Mouse (Mus musculus) hindbrain, embryonic 10.5 days (tissue): ENCODE results near the gene Zbtb20. TPM values are rescaled to one million over a fixed set of nuclear protein-coding genes. Genes with fewer than 3 reads are reported as not detected.

Experiments used
- DNase-seq: peaks from one replicate; pipeline ENCODE4 v3.0.0-alpha.2; 2017; ENCODE audit warnings: low spot score
- H3K27ac ChIP-seq: fragments of 300-500 bp; sonication (generic); 2 replicates; pipeline ENCODE4 v1.5.1; 2016; ENCODE audit warnings: mild to moderate bottlenecking, moderate library complexity
- H3K27me3 ChIP-seq: fragments of 300-500 bp; sonication (generic); 2 replicates; pipeline ENCODE4 v1.6.1; 2016; ENCODE audit warnings: mild to moderate bottlenecking; ENCODE audit not compliant: poor library complexity, insufficient read depth, severe bottlenecking
- H3K36me3 ChIP-seq: fragments of 300-500 bp; sonication (generic); 2 replicates; pipeline ENCODE4 v1.6.1; 2016; ENCODE audit warnings: mild to moderate bottlenecking, moderate library complexity
- H3K4me1 ChIP-seq: fragments of 300-500 bp; sonication (generic); replicated peaks from 2 replicates; pipeline ENCODE4 v1.6.1; 2016; ENCODE audit warnings: mild to moderate bottlenecking
- H3K4me3 ChIP-seq: fragments of 300-500 bp; sonication (generic); 2 replicates; pipeline ENCODE4 v1.5.1; 2016; ENCODE audit warnings: mild to moderate bottlenecking, moderate library complexity
- H3K9me3 ChIP-seq: fragments of 300-500 bp; sonication (generic); 2 replicates; pipeline ENCODE4 v1.6.1; 2016; ENCODE audit warnings: mild to moderate bottlenecking, moderate library complexity
- WGBS: fragments of 180-500 bp; shearing (Covaris S2); methylation state at CpG from one replicate; pipeline ENCODE4 v1.1.7; 2016; 5-methylcytosine and 5-hydroxymethylcytosine counted together
- polyA plus RNA-seq: library from polyadenylated mRNA; unstranded; fragments of >200 nt; fragmentation: Nextera tagmentation; extraction: Ambion mirVana; gene quantifications from 2 replicates; pipeline ENCODE4 v1.2.1, GENCODE M21; 2016

The Zbtb20 gene
- polyA plus RNA-seq, 1 experiment from 2014 or later: 41.3 TPM

DNA sequence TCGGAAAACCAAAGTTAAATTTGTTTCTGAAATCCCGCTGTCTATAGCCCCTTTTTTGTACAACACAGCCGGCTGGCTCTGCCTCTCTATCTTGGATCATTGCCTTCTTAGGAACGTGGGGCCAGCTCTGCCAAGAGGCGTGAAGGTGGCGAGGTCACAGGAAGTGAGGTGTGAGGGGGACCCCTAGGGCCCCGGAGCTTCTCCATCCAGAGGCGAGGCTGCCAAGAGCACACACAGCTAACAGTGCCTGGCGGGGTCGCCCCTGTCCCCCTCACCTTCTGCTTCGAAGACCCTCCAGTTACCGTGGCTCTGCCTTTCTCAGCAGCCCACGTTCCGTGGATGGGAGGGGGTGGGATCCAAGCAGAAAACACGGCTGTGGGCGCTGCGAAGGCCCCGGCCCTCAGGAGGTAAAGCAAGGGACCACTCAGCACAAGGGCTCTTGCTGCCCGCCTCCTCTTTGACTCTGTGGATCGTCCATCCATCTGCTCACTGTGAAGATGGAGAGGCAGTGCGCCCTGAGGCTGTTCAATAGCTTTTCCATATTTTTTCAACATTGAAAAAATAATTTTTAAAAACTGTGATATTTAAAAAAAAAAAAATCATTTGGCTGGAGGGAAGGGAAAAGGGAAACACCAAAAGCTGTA is 762.8 kb downstream of the Zbtb20 start:
- no peak for DNase-seq
- WGBS: 81% methylated on average over 21 of the region's 21 CpGs
- Histone ChIP-seq H3K4me1 (0 out of 2 replicates have a peak, but pooled peaks cover 3% of the 10 kb centered on the region), H3K36me3 (peaks cover 22% of the 10 kb centered on the region), H3K27ac (no peak overlapping the region), H3K9me3 (no peaks in the 10 kb centered on the region), H3K27me3 (no peaks in the 10 kb centered on the region), H3K4me3 (no peak overlapping the region)

- 87% methylated on average over 8 of the region's 8 CpGs for WGBS
These were observed 765.5 kb downstream of the Zbtb20 start for GRCm38 (mm10) chr16:43641230-43641629.

GRCm38 (mm10) chr16:43645879-43646278 is 770.2 kb downstream of the Zbtb20 start:
- 91% methylated on average over 4 of the region's 4 CpGs for WGBS
- DNase-seq: no peak
- H3K9me3 ChIP-seq: no peaks in the 10 kb centered on the region
- H3K27ac ChIP-seq: no peak overlapping the region
- no peaks in the 10 kb centered on the region for H3K27me3 ChIP-seq
- H3K36me3 ChIP-seq: 0 out of 2 replicates have a peak, but pooled peaks cover 3% of the 10 kb centered on the region
- no peaks in the 10 kb centered on the region for H3K4me1 ChIP-seq
- no peak overlapping the region for H3K4me3 ChIP-seq

More at GRCm38 (mm10) chr16:43641230-43641629, 765.5 kb downstream of the Zbtb20 start:
- no peak overlapping the region for H3K4me3 ChIP-seq
- H3K36me3 ChIP-seq: peaks cover 8% of the 10 kb centered on the region; the same call in 1 of the 2 replicates
- 0 out of 2 replicates have a peak, but pooled peaks cover 3% of the 10 kb centered on the region for H3K4me1 ChIP-seq
- H3K9me3 ChIP-seq: no peaks in the 10 kb centered on the region
- H3K27ac ChIP-seq: no peak overlapping the region
- no peak for DNase-seq
- no peaks in the 10 kb centered on the region for H3K27me3 ChIP-seq

- Histone ChIP-seq H3K9me3 (no peaks in the 10 kb centered on the region), H3K4me1 (no peaks in the 10 kb centered on the region), H3K27me3 (no peaks in the 10 kb centered on the region), H3K4me3 (no peak overlapping the region), H3K36me3 (0 out of 2 replicates have a peak, but pooled peaks cover 3% of the 10 kb centered on the region), H3K27ac (no peak overlapping the region)
- 91% methylated on average over 3 of the region's 3 CpGs for WGBS
- no peak for DNase-seq
These were observed 771.3 kb downstream of the Zbtb20 start for GRCm38 (mm10) chr16:43646943-43647342.

- no peaks in the 10 kb centered on the region for H3K9me3 ChIP-seq
- WGBS: 82% methylated on average over 1 of the region's 1 CpGs
- H3K27me3 ChIP-seq: no peaks in the 10 kb centered on the region
- DNase-seq: no peak
- no peak overlapping the region for H3K27ac ChIP-seq
- H3K4me3 ChIP-seq: no peak overlapping the region
- 0 out of 2 replicates have a peak, but pooled peaks cover 3% of the 10 kb centered on the region for H3K36me3 ChIP-seq
- H3K4me1 ChIP-seq: no peaks in the 10 kb centered on the region
These were observed 772.0 kb downstream of the Zbtb20 start for GRCm38 (mm10) chr16:43647641-43648040.

DNA sequence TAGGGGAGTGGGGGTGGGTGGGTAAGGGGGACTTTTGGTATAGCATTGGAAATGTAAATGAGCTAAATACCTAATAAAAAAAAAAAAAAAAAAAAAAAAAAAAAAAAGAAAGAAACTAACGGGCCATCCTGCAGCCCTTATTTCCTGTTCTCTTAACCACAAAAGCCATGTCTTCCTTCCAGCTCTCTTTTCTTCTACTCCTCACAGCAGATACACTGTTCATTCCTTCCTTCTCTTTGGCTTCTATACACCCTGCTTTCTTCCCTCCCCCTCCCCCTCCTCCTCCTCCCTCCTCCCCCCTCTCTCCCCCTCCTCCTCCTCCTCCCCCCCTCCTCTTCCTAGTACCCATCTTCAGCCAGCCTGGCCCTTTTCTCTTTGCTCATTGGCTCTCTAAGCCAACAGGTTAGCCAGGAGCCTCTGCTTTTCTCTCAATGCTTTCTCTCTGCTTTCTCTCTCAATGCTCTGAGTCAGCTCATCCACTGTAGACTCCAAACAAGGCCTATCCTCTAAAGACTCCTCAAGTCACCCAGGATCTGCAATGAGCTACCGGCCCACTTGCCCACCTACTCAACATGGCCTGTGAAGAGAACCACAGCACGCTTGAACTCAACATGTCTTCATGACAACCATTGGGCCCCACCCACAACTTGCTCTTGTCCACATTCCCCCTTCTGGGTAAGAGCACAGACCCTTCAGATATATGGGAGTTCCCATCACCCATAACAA is 774.8 kb downstream of the Zbtb20 start:
- H3K4me1 ChIP-seq: no peaks in the 10 kb centered on the region
- H3K4me3 ChIP-seq: no peak overlapping the region
- 88% methylated on average over 3 of the region's 3 CpGs for WGBS
- H3K36me3 ChIP-seq: no peaks in the 10 kb centered on the region
- H3K27me3 ChIP-seq: no peaks in the 10 kb centered on the region
- H3K9me3 ChIP-seq: no peaks in the 10 kb centered on the region
- no peak for DNase-seq
- H3K27ac ChIP-seq: no peak overlapping the region

DNA sequence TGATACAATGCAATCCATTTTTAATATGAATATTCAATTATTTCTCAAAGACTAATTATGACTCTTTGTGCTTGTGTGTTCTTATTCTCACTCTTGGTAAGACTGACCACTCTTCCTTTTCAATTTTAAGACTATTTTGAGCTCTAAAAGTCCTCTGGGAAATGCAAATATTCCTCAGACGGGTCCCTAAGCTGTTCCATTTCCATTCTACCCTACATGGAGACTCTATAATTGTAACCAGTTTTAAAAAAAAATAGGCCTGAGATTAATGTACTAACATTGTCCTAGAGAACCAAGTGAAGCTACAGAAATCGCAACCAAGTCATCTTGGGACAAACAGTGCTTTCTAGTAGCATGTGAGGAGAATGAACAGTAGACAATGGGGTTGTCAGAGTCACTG is 777.6 kb downstream of the Zbtb20 start:
- H3K27ac ChIP-seq: no peak overlapping the region
- 86% methylated on average over 2 of the region's 2 CpGs for WGBS
- no peak overlapping the region for H3K4me3 ChIP-seq
- no peaks in the 10 kb centered on the region for H3K27me3 ChIP-seq
- H3K9me3 ChIP-seq: no peaks in the 10 kb centered on the region
- no peaks in the 10 kb centered on the region for H3K4me1 ChIP-seq
- DNase-seq: no peak
- no peaks in the 10 kb centered on the region for H3K36me3 ChIP-seq

DNA sequence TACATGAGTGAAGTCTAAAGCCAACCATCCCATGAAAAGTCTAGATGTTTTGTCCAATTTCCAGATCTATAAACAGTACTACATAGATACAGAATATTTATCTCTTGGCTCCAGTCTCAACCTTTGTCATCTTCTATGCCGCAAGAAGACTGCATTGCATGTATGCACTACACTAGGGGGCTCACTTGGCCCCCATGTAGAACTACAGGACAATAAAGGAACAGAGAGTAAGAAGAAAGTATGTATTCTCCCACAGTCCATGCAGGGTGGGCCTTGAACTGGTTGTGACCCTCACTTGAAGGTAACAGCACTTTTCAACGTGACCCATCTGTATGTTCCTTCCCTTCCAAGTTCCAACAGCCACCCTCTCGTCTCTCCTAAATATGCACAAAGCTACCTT is 778.6 kb downstream of the Zbtb20 start:
- WGBS: 88% methylated on average over 3 of the region's 3 CpGs
- no peak overlapping the region for H3K27ac ChIP-seq
- no peak for DNase-seq

GRCm38 (mm10) chr16:43655183-43655787 is 779.6 kb downstream of the Zbtb20 start:
- Histone ChIP-seq H3K4me1 (no peaks in the 10 kb centered on the region), H3K27me3 (no peaks in the 10 kb centered on the region), H3K9me3 (no peaks in the 10 kb centered on the region), H3K4me3 (no peak overlapping the region), H3K36me3 (no peaks in the 10 kb centered on the region), H3K27ac (no peak overlapping the region)
- 90% methylated on average over 6 of the region's 6 CpGs for WGBS
- DNase-seq: no peak

More for the DNA sequence above, 778.6 kb downstream of the Zbtb20 start:
- H3K4me1 ChIP-seq: no peaks in the 10 kb centered on the region
- no peaks in the 10 kb centered on the region for H3K27me3 ChIP-seq
- H3K4me3 ChIP-seq: no peak overlapping the region
- no peaks in the 10 kb centered on the region for H3K36me3 ChIP-seq
- H3K9me3 ChIP-seq: no peaks in the 10 kb centered on the region

- Histone ChIP-seq H3K27me3 (no peaks in the 10 kb centered on the region), H3K9me3 (no peaks in the 10 kb centered on the region), H3K4me3 (no peak overlapping the region), H3K4me1 (peaks cover under 1% of the 10 kb centered on the region; the same call in 1 of the 2 replicates), H3K27ac (no peak overlapping the region), H3K36me3 (no peaks in the 10 kb centered on the region)
- DNase-seq: no peak
- WGBS: 95% methylated on average over 5 of the region's 5 CpGs
These were observed 785.9 kb downstream of the Zbtb20 start for GRCm38 (mm10) chr16:43661576-43661975.

DNA sequence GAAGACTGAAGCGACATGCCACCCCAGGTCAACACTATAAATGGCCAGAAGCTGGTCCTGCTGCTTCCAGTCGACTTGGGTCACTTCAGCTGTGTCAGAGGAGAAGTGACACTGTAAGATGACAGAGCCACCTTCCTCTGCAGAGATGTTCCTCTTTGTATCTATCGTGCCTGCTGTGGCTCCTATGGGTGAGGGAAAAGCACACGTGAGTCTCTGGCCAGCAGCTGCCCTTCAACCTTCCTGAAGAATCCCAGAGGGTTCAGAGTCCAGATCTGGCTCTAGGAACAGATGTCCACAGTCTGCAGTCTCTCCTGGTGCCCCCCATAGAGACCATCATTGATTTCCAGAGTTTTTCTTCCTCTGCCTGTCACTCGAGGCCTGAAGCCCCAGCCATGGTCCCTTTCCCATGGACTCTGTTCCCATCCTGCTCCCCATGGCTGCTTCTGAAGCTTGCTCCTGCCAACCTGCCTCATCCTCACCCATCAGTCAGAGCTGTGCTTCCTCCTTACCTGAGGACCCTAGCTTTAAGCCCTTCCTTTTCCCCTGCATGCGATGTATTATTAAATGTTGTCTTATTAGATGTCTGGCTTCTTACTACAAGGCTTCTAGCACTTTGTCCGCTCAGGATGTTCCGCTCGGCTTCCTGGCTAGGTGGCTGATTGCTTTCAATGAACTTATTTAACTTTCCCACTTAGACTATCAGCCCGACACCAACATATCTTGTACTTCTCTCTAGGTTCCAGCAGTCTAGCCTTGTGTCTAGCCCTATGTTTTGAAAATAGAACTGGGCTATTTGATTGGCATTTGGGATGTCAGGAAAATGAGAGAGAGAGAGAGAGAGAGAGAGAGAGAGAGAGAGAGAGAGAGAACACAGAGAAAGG is 786.7 kb downstream of the Zbtb20 start:
- H3K36me3 ChIP-seq: no peaks in the 10 kb centered on the region
- H3K27me3 ChIP-seq: no peaks in the 10 kb centered on the region
- H3K4me3 ChIP-seq: no peak overlapping the region
- 85% methylated on average over 10 of the region's 10 CpGs for WGBS
- peaks cover 9% of the 10 kb centered on the region for H3K4me1 ChIP-seq
- DNase-seq: no peak
- no peaks in the 10 kb centered on the region for H3K9me3 ChIP-seq
- no peak overlapping the region for H3K27ac ChIP-seq

DNA sequence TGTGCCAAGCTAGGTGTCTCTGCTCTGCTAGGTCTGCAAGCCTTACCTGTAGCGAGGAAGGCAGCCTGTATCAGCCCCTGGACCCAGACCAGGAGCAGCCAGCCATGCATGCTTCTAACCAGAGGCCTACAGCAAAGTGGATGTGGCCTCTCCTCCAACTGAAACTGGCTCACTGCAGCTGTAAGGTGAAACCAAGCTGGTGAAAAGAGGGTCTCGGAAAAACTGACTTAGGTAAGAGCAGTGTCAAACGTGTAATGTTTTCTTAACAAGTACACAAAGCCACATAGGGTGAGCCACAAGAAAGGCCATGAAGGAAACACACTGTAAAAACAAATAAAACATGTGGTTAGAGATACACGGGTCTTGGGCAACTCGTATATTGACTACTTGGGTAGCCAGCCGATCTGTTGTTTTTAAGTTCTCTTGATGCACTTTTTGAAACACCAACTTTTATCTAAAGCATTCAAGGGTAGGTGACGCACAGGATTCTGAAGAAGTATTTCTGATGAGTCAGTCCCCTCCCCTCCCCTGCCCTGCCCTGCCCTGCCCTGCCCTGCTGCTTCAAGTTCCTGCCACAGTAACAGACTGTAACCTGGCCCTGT is 788.4 kb downstream of the Zbtb20 start, which contains the start of gene Tigit:
Tigit (minus strand) TSS at position 169 of the 602 bp plus-strand sequence.
- Histone ChIP-seq H3K9me3 (no peaks in the 10 kb centered on the region), H3K27me3 (no peaks in the 10 kb centered on the region), H3K4me3 (no peak within 1 kb of the TSS), H3K4me1 (peaks cover 12% of the 10 kb centered on the region), H3K27ac (no peak within 1 kb of the TSS), H3K36me3 (no peaks in the 10 kb centered on the region)
- DNase-seq: no peak
- WGBS: 79% methylated on average over 7 of the region's 7 CpGs
